Mouse (Mus musculus) kidney, embryonic 15.5 days (tissue): ENCODE measurements around the gene Phyhd1. TPM values are rescaled to one million over a fixed set of nuclear protein-coding genes. Genes with fewer than 3 reads are reported as not detected.

Source experiments
- ATAC-seq: fragments of 200-750 bp; cut with Nextera tagmentation; replicated peaks from 2 replicates; pipeline ENCODE4 v1.8.0; 2017; ENCODE audit warnings: moderate TSS enrichment; ENCODE audit not compliant: low FRiP score
- H3K27ac ChIP-seq: fragments of 300-500 bp; sonication (generic); 2 replicates; pipeline ENCODE4 v1.5.1; 2015; ENCODE audit warnings: mild to moderate bottlenecking, inconsistent platforms
- H3K27me3 ChIP-seq: fragments of 300-500 bp; sonication (generic); 2 replicates; pipeline ENCODE4 v1.6.1; 2015; ENCODE audit warnings: inconsistent platforms
- H3K36me3 ChIP-seq: fragments of 300-500 bp; sonication (generic); 2 replicates; pipeline ENCODE4 v1.6.1; 2015; ENCODE audit warnings: inconsistent platforms
- H3K4me1 ChIP-seq: fragments of 300-500 bp; sonication (generic); 2 replicates; pipeline ENCODE4 v1.6.1; 2015; ENCODE audit warnings: inconsistent platforms
- H3K4me2 ChIP-seq: fragments of 300-500 bp; sonication (generic); 2 replicates; pipeline ENCODE4 v1.6.1; 2015; ENCODE audit warnings: moderate library complexity, mild to moderate bottlenecking, inconsistent platforms
- H3K4me3 ChIP-seq: fragments of 300-500 bp; sonication (generic); replicated peaks from 2 replicates; pipeline ENCODE4 v1.5.1; 2015; ENCODE audit warnings: mild to moderate bottlenecking, inconsistent platforms
- H3K9ac ChIP-seq: fragments of 300-500 bp; sonication (generic); 2 replicates; pipeline ENCODE4 v1.6.1; 2015; ENCODE audit warnings: mild to moderate bottlenecking, inconsistent platforms
- H3K9me3 ChIP-seq: fragments of 300-500 bp; sonication (generic); replicated peaks from 2 replicates; pipeline ENCODE4 v1.6.1; 2016; ENCODE audit warnings: inconsistent platforms
- WGBS: fragments of 180-500 bp; shearing (Covaris S2); methylation state at CpG from one replicate; pipeline ENCODE4 v1.1.7; 2015; ENCODE audit warnings: mixed read lengths; 5-methylcytosine and 5-hydroxymethylcytosine counted together
- polyA plus RNA-seq: library from polyadenylated mRNA; unstranded; fragments of >200 nt; fragmentation: Nextera tagmentation; extraction: Ambion mirVana; gene quantifications from 2 replicates; pipeline ENCODE4 v1.2.1, GENCODE M21; 2015

The Phyhd1 gene
- polyA plus RNA-seq, 1 experiment from 2014 or later: 13.3 TPM

DNA sequence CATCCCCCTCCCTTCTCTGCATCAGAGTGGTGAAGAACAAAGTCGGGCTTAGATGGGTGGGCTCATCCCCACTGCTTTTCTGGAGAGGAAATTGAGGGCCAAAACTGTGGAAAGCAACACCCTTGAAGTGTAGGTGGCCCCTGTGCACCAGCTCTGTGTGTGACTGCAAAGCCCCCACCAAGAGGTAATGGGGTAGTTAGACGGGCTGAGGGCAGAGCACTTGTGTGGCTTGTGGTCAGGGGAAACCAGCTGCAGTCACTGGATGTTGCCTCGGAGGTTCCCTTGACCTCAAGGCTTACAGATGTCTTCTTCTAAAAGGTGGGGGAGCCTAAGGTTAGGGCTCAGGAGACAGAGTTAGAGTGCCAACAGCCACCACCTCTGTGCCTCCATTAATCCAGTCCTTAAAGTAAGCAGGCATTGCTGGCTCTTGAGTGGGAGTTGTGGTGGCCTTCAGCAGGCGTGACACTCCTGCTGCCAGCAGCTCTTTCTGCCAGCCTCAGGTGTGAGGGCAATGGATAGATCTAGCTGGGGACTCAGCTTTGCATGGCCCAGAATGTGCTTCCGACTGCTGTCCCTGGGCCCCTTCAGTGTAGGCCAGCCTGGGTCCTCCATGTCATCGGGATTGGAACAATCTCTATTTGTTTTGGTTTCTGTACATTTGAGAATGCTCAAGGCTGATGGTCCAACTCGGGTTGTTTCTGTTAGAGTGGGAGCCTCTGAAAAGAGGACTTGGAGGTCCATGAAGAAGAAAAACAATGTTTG lies 8.1 kb upstream of the Phyhd1 start:
- Histone ChIP-seq H3K4me3 (no peak overlapping the region), H3K4me2 (no peak overlapping the region), H3K27me3 (no peaks in the 10 kb centered on the region), H3K36me3 (peaks cover 85% of the 10 kb centered on the region), H3K4me1 (peaks cover 24% of the 10 kb centered on the region), H3K9ac (0 out of 2 replicates have a peak overlapping the region, but pooled peaks have one; percentile 14), H3K9me3 (no peaks in the 10 kb centered on the region), H3K27ac (no peak overlapping the region)
- ATAC-seq: no peak
- WGBS: 84% methylated on average over 7 of the region's 7 CpGs

DNA sequence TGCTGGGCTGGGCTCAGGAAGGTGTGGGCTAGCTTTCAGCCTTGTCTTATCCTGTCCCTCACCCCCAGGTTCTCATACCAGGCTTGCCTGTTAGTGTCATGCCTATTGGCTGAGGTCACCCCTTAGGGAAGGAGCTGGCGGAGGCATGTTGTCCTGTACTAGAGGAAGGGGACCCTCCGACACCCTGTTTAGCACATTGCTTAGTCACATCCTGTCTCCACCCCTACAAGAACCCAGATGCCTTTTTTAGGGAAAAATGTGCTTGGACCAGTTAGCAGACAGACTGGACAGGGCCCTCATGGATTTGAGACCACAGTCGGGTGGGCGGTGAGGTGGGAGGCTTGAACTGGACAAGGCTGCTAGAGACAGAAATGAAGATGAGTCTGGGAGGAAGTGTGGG lies 7.4 kb upstream of the Phyhd1 start:
- Histone ChIP-seq H3K9me3 (no peaks in the 10 kb centered on the region), H3K36me3 (peaks cover 93% of the 10 kb centered on the region), H3K9ac (no peak overlapping the region), H3K4me1 (peaks cover 24% of the 10 kb centered on the region), H3K4me2 (no peak overlapping the region), H3K27me3 (no peaks in the 10 kb centered on the region), H3K27ac (no peak overlapping the region), H3K4me3 (no peak overlapping the region)
- ATAC-seq: no peak
- WGBS: 77% methylated on average over 4 of the region's 4 CpGs

DNA sequence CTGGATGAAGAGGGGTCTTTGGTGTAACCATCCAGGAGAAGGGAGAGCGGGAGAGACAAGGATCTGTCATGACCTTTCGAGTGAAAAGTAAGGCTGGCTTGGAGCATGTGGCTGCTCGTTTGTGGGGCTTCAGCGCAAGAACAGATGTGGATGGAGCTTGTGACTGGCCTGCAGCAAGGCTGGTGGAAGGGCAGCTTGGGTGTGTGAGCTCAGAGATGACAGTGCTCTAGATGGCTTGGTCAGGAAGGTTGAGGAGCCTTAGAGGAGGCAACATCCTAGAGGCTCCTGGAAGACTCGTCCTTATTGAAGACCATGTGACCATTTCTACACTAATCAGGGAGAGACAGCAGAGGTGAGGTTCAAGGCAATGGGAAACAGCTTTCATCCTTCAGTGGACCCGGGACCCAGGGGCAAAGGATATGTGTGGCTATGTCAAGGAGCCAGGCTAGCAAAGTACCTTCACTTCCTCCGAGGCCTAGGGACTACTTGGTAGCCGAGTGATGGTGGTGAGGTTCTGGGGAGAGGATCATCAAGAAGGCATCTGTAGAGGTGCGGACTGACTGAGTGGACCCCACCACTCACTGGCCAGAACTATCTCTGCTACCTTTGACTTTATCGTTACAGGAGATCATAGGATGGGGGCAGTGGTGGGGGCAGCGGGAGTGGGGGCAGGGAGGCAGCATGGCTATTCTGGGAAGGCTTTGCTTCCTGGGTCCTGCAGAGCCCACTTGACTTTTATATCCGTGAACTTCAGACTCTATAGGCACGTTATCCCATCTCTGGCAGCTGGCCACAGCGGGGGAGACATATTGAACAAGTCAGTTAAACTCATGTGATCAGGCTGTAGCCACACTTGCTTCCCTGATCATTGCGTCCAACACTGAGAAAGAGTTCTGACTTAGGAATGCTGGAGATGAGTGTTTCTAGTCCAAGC lies 6.6 kb upstream of the Phyhd1 start:
- Histone ChIP-seq H3K4me3 (no peak overlapping the region), H3K9me3 (no peaks in the 10 kb centered on the region), H3K27me3 (no peaks in the 10 kb centered on the region), H3K4me1 (peaks cover 32% of the 10 kb centered on the region), H3K27ac (no peak overlapping the region), H3K9ac (no peak overlapping the region), H3K4me2 (no peak overlapping the region), H3K36me3 (peaks cover 98% of the 10 kb centered on the region)
- 90% methylated on average over 15 of the region's 15 CpGs for WGBS
- no peak for ATAC-seq

DNA sequence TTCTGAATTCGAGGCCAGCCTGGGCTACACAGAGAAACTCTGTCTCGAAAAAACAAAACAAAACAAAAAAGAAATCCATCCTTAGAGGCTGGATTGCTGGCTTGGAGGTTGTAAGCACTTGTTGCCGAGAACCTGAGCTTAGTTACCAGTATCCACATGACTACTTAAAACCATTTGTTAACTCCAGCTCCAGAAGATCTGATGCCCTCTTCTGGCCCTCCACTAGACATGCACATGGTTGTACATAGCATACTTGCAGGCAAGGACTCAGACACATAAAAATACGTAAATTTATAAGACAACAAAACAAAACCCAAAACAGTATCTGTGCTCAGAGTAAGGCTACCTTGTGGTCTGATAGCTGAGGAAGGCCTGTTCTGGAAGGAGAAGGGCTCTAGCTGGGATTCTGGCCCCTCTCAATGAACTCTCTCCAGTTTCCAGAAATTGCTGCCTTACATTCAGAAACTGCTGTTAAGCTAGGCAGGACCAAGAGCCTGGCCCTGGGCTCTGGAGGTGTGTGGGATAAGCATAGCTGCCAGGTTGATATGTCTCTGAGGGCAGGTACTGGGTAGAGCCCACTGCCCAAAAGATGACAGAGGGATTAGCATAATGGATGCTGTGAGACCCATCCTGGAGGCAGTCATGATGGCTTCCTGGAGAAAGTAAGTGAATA lies 4.8 kb upstream of the Phyhd1 start:
- WGBS: 91% methylated on average over 4 of the region's 4 CpGs

DNA sequence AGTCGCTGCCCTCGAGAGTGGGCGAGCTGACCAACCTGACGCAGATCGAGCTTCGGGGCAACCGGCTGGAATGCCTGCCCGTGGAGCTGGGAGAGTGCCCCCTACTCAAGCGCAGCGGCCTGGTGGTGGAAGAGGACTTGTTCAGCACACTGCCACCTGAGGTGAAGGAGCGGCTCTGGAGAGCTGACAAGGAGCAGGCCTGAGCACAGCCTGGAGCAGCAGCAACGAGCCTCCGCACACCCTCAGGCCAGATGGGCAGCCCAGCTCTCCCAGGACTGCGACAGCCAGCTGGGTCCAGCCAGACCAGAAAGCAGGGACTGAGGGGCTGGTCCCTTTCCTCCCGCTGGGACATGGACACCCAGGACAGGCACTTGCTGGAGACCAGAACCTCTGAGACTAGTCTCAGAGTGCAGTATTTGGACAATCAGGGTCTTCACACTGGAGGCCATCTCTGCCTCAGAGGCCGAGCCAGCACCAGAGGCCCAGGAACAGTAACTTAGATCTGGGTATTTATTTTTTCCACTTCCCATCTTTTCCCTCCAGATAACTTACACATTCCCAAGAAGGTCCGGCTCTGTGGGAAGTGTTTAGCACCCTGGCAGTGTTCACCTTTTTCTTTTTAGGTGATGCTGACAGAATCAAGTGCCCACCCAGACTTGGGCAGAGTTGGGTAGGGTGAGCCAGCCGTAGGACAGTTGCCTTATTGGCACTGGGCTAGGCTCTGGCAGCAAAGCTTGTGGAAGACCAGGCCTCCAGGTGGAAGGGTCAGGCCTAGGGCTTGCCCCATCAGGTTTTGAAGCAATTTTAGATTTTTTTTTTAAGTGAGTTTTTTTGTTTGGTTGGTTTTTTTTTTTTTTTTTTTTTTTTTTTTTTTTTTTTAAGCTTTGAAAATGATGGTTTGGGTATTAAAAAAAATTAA lies 3.8 kb upstream of the Phyhd1 start:
- WGBS: 88% methylated on average over 18 of the region's 18 CpGs
- H3K9ac ChIP-seq: no peak overlapping the region
- ATAC-seq: no peak
- H3K27me3 ChIP-seq: no peaks in the 10 kb centered on the region
- no peak overlapping the region for H3K4me3 ChIP-seq
- H3K9me3 ChIP-seq: no peaks in the 10 kb centered on the region
- peaks cover 73% of the 10 kb centered on the region for H3K36me3 ChIP-seq
- no peak overlapping the region for H3K4me2 ChIP-seq
- no peak overlapping the region for H3K27ac ChIP-seq
- H3K4me1 ChIP-seq: peaks cover 59% of the 10 kb centered on the region

More for the DNA sequence above, 4.8 kb upstream of the Phyhd1 start:
- H3K27ac ChIP-seq: no peak overlapping the region
- no peak overlapping the region for H3K9ac ChIP-seq
- no peaks in the 10 kb centered on the region for H3K27me3 ChIP-seq
- H3K4me1 ChIP-seq: peaks cover 50% of the 10 kb centered on the region
- peaks cover 83% of the 10 kb centered on the region for H3K36me3 ChIP-seq
- no peak overlapping the region for H3K4me3 ChIP-seq
- ATAC-seq: no peak
- no peak overlapping the region for H3K4me2 ChIP-seq
- H3K9me3 ChIP-seq: no peaks in the 10 kb centered on the region

DNA sequence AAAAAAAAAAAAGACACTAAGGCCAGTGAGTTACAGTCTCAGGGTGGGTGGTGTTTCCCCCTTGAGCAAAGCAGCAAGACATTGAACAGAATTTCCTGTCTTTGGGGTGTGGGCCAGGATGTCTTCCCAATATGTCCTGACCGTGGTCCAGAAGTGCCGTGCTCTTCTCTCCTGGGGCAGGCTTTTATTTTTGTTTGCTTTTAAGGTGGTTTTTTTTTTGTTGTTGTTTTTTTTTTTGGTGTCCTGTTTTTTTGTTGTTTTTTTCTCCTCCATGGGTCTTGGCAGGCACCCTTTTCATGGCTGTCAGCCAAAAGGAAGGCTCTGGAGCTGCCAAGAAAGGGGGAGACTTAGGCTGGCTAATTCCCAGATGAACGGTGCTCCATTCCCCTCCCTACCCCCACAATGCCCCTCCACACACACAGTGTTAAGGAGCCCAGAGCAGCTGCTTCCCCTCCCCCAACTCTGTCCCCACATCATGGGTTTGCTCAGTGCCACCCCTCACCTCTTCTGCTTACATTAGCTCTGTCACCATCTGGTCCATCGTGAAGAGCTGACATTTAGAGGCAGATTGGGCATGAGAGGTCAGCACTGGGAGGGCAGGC lies 3.1 kb upstream of the Phyhd1 start:
- 48% methylated on average over 4 of the region's 4 CpGs for WGBS
- Histone ChIP-seq H3K4me2 (no peak overlapping the region), H3K9me3 (no peaks in the 10 kb centered on the region), H3K4me1 (peaks cover 56% of the 10 kb centered on the region), H3K9ac (no peak overlapping the region), H3K36me3 (peaks cover 65% of the 10 kb centered on the region), H3K27me3 (no peaks in the 10 kb centered on the region), H3K27ac (no peak overlapping the region), H3K4me3 (no peak overlapping the region)
- no peak for ATAC-seq

DNA sequence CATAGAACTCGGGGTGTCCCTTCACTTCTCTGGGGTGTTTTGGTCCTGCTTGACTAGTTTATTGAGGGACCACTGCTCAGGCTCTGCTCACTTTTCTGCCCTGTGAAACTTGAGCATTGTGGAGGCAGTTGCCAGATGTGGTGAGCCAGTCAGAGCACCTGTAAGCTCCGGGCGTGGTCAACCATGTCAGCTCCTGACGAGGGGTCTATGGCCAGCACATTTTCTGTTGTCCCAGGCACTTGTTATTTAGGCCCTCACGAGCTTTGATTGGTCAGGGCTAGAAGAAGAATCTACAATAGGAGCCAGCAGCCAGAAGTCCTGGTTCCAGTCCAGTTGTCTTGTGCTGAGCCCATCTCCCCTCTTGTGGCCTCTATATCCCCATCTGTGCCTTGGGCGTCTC lies 2.2 kb upstream of the Phyhd1 start:
- 87% methylated on average over 6 of the region's 6 CpGs for WGBS

DNA sequence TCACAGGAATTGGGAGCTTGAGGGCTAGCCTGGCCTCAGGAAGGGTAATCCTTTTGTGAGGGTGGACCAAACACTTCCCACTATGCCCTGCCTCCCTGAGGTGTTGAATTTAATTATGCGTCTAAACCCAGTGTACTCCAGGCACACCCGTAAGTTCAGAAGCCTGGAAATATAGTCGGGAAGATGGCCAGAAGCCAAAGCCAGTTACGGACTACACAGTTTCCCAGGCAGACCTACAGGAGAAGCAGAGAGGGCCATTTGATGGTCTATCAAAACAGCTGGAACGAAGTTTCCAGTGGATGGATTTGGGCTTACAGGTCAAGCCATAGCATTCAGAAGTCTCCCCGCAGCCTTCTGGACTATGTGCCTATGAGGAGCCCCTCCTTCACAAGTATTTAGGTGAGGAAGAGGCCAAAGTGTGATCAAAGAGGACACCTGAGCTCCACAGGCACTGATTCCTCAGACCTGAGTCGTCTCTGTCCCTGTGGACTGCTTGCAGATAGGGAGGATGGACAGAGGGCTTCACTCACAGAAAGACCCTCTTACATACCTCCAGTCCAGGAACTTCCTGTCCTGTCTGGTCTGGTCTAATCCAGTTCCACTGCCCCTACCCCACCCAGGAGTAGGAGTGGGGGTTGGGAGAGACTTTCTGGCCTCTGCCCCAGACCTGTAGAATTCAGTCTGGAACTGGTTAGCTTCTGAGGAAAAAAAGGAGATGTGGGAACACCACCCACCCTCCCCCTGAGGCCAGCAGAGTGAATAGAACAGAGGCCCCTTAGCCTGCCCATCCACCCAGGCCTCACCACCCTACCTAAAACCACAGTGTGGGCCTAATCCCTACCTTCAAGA lies 1.1 kb upstream of the Phyhd1 start:
- no peak overlapping the region for H3K9ac ChIP-seq
- peaks cover 59% of the 10 kb centered on the region for H3K4me1 ChIP-seq
- H3K9me3 ChIP-seq: no peaks in the 10 kb centered on the region
- H3K36me3 ChIP-seq: peaks cover 46% of the 10 kb centered on the region
- 61% methylated on average over 7 of the region's 7 CpGs for WGBS
- no peak overlapping the region for H3K4me3 ChIP-seq
- peak overlapping the region; percentile 91 for H3K27ac ChIP-seq
- H3K27me3 ChIP-seq: no peaks in the 10 kb centered on the region
- no peak overlapping the region for H3K4me2 ChIP-seq
- ATAC-seq: 0 out of 2 replicates have a peak, but pooled peaks have one; percentile 23

More for the DNA sequence above, 2.2 kb upstream of the Phyhd1 start:
- Histone ChIP-seq H3K4me1 (peaks cover 56% of the 10 kb centered on the region), H3K9me3 (no peaks in the 10 kb centered on the region), H3K27me3 (no peaks in the 10 kb centered on the region), H3K27ac (no peak overlapping the region), H3K4me2 (no peak overlapping the region), H3K4me3 (no peak overlapping the region), H3K9ac (no peak overlapping the region), H3K36me3 (peaks cover 56% of the 10 kb centered on the region)
- ATAC-seq: no peak

DNA sequence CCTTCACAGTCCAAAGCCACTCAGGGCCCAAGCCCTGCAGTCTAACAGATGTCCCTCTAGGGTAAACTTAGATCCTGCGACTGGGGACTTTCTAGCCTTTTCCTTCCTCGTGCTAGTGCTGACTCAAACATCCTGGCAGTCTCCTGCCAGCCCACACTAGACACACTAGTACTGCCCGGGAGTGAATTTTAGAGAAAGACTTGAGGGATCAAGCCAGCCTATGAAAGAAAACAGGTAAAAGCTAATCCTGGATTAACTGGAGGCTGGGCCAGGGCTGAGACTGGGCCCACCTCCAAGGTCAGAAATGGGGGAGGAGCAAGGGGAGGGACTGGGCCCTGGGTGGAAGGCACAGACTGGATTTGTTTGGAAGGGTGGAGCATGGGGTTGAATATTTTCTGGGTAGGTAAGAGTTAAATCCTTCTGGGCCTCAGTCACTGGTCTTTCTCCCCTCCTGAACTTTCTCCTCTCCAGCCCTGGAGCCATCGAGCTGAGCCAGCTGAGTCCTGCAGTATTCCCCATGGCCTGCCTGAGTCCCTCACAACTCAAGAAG lies 464 bp downstream of the Phyhd1 start:
- Histone ChIP-seq H3K36me3 (peaks cover 31% of the 10 kb centered on the region), H3K4me2 (peak overlapping the region; percentile 38), H3K27me3 (no peaks in the 10 kb centered on the region), H3K9me3 (no peaks in the 10 kb centered on the region), H3K4me1 (peaks cover 62% of the 10 kb centered on the region), H3K4me3 (peak overlapping the region; percentile 12), H3K9ac (0 out of 2 replicates have a peak overlapping the region, but pooled peaks have one; percentile 5), H3K27ac (peak overlapping the region; percentile 91)
- peak; percentile 87 for ATAC-seq
- WGBS: 27% methylated on average over 4 of the region's 4 CpGs

DNA sequence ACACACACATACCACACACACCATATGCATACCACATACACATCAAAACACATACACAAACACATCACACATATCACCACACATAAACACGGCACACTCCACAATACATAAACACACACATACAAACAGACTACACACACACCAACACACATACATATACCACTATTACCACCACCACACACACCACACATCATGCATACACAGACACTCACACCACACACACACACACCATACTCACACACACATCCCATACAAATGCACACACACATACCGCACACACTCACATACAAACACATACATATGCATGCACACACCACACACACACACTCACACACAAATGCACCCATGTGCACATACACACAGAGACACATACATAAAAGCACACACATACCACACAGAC lies 1.5 kb downstream of the Phyhd1 start:
- Histone ChIP-seq H3K27me3 (no peaks in the 10 kb centered on the region), H3K9me3 (no peaks in the 10 kb centered on the region), H3K4me1 (peaks cover 62% of the 10 kb centered on the region), H3K4me3 (no peak overlapping the region), H3K4me2 (peak overlapping the region; percentile 38; the same call in 1 of the 2 replicates), H3K27ac (no peak overlapping the region), H3K9ac (no peak overlapping the region), H3K36me3 (peaks cover 21% of the 10 kb centered on the region)
- 96% methylated on average over 2 of the region's 2 CpGs for WGBS
- no peak for ATAC-seq
